Mouse (Mus musculus): ENCODE measurements around the gene Fam222a. TPM values are rescaled to one million over a fixed set of nuclear protein-coding genes. Genes with fewer than 3 reads are reported as not detected.

The Fam222a gene
- total RNA-seq (2014; fragmentation: Nextera tagmentation) (0.34 and 2.0 TPM in 2 replicates), total RNA-seq (2017) (not detected in 2 replicates)

DNA sequence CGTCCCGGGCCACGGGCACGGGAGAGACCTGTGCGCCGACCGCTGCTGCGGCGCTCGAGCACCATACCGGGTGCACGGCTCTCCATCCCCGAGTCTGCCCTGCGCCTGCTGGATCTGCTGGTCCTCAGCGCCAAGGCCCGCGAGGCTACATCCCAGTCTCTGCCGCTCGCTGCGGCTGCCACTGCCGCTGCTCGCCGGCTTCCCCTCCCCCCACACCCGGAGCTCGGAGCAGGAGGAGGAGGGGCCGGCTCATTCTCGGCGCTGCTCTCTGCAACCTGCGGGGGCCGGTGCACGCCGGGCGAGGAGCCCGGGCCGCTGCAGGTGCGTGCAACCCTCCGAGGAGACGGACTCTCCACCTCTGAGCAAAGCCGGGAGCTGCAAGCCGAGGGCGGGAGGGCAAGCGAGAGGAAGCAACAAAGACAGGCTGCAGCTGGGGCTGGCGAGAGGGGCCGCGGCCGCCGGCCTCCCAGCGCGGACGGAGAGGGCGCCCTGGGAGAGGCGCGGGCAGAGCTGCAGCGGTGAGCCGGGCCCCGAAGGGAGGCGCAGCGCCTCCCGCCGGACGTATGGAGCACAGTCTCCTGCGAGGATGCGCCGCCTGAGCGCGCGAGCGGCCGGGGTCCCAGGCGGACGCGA, at the start of gene Fam222a:
Gene Fam222a, plus strand, starts transcription at position 452 of the 633 bp plus-strand sequence.
- ATAC-seq (replicated peaks; ENCODE audit: poor library complexity, severe bottlenecking): peak; percentile 48

DNA sequence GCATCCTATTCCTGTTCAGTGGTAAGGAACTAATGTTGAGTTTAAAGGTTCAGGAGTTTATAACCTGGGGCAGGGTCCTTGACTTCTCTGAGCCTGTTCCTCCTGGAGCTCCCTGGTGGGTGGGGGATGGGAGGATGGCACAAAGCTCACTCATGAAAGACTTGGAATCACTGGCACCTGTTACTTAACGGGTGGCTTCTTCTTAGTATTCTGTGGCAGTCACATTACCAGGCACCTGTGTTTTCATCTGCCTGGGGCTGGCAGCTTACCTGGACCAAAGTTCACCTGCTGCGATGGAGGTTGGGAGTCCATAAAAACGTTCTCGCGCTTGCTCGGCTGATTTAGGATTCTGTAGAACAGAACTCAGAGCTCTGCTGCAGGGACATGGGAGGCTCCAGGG, 39.5 kb upstream of the Fam222a start:
- ATAC-seq (replicated peaks; ENCODE audit: poor library complexity, severe bottlenecking): no peak

DNA sequence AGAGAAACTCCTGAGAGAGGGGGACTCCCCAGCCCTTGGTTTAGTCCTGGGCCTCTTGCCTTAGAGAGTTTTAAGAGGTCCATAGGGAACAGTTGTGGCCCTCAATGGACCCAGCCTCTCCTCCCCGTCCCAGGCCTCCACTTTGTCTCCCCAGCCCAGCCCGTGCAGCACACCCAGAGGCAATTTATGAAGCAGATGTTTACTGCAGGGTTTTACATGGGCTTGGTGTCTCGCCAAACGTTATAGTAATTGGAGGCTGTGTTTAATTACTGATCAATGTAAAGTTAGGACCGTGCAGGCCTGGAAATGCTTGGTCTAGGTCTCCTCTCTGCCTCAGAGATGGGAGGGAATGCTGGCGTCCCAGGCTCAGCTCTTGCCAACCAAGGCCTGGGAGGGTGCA, 37.5 kb upstream of the Fam222a start:
- ATAC-seq (replicated peaks; ENCODE audit: poor library complexity, severe bottlenecking): no peak

DNA sequence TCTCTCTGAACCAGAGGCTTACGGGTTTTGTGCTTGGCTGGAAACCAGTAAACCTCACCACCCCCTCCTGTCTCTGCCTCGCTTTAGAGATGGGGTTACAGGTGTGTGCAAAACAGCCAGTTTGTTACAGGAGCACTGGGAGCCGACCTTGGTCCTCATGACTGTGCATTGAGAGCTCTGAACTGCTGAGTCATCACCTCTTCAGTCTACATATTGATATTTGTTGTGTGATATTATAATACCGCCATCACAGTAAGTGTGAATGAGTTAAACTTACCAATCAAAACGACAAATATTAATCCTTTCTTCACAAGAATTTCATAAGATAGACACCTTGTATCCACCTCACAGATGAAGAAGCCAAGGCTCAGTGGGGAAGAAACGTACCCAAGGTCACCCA, 35.8 kb upstream of the Fam222a start:
- no peak for ATAC-seq (replicated peaks; ENCODE audit: poor library complexity, severe bottlenecking)

DNA sequence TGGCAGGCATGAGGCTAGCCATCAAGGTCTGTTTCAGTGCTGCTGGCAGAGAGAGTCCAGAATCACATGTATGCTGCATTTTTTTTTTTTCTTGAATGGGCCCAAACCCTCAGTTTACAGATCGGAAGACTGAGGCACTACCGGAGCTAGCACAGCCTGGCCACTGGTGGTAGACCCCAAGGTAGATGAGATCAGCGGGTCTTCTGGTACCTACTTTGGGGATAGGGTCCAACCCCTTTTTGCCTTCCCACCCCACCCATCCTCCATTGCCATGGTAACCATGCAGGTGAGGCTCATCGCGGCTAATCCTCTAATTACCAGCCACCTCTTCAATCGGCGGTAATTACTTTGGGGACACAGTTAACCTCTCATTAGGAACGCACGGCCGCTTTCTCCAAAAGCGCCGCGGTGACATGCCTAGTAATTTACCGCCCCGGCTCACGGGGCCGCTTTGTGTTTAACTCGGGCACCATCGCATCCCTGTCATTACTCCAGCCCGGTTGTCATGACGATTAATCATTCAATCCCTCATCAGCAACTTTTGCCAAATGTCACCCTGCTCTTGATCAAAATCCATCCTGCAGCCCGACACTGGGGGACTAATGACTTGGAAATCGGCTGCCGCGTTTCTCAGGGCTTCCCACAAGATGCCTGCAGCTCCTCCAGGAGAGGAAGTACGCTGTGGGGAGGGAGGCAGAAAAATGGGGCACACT, 30.4 kb upstream of the Fam222a start:
- ATAC-seq (replicated peaks; ENCODE audit: poor library complexity, severe bottlenecking): no peak

DNA sequence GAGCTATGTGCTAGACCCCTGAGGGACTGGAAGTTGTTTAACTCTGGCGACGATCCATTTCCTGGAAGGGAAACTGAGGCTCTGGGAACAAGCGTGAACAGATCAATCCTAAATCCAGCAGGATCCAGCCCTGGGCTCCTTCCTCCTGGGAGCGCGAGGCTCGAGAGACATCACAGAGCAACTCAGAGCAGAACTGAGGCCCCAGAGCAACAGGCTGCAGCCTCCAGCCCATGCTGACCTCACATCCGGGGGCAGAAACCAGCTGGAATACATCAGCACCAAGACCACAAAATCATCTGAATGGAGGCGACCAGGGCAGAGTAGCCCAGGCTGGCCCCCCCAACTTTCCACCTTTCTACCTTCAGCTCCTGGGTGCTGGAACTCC, 29.8 kb upstream of the Fam222a start:
- ATAC-seq (replicated peaks; ENCODE audit: poor library complexity, severe bottlenecking): no peak

DNA sequence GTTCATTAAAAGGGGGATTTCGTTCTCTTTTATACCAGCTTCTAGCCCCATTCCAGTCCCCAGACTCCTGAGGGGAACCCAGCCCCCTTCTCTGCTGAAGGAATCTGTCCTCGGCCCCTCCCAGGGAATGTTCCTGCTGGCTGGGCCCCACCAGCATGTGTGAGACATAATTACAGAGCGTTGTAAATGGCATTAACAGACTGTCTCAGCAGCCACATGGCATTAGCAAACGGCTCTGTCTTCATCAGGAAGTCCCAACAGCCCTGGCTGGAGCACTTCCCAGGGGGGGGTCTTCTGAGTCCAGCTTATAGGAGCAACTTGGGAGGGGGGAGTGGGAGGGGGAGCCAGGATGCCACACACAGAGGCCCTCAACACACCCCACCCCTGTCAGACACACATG, 29.1 kb upstream of the Fam222a start:
- no peak for ATAC-seq (replicated peaks; ENCODE audit: poor library complexity, severe bottlenecking)

DNA sequence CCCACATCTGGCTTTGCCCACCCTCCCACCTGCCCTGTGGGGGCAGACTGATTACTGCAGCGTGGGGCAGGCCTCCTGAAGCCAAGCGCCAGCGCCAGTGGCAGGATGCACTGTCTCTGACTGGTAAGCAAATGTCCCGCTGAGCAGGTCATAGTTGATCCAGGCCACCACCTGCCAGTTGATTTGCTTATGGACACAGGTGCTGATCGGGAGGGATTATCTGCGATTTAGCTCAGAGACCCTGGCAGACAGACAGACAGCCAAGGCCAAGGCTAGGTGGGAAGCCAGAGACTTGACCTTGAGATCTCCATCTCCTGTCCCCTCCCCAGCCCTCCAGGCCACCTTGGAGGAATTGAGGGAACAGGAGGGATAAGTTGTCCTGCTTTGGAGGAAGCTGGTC, 28.1 kb upstream of the Fam222a start:
- ATAC-seq (replicated peaks; ENCODE audit: poor library complexity, severe bottlenecking): no peak

DNA sequence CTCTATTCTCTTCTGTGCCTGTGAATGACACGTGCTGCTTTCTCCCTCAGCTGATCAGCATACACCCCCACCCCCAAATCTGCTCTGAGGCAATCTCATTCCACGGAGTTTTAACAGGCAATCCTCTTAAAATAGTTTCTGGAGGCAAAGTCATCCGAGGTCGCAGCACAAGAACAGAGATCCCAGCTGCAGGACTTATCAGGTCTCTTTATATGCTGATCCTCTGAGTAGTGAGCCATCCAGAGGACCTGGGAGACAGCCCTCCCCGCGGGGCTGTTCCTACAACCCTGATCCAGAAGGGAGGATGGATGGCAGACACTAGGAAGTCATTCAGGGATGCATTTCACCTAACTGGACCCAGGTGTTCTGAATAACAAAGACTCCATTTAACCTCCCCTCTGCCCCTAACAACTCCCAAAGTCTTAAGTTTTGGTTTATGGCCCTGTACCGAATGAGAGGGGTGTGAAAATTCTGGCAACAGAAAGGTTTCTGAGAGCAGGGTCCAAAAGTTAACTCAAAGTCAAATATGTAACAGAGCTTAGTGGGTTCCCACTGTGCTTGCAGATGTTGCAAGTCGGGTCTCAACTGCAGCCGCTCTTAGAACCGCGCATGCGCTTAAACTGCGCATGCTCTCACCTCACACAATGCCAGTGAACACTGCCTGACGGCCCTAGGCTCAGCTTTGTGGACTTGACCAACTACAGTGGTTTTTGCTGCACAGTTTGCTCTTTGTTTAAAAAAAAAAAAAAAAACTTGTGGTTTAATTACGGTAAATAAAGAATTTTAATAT, 26.0 kb upstream of the Fam222a start:
- no peak for ATAC-seq (replicated peaks; ENCODE audit: poor library complexity, severe bottlenecking)

DNA sequence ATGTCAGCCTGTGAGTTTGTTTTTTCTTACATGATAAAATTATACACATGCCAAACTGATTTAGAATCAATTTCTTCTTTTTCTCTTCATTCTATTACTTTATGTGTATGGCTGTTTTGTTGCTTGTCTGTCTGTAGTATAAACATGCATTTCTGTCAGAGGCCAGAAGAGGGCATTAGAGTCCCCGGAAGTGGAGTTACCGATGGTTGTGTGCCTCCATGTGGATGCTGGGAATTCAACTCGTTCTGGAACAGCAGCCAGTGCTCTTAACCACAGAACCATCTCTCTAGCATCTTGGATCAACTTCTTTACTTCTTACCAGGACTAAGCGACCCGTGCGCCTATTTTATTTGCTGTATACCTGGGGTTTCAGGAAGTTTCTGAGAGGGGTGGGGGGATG, 24.2 kb upstream of the Fam222a start:
- no peak for ATAC-seq (replicated peaks; ENCODE audit: poor library complexity, severe bottlenecking)

DNA sequence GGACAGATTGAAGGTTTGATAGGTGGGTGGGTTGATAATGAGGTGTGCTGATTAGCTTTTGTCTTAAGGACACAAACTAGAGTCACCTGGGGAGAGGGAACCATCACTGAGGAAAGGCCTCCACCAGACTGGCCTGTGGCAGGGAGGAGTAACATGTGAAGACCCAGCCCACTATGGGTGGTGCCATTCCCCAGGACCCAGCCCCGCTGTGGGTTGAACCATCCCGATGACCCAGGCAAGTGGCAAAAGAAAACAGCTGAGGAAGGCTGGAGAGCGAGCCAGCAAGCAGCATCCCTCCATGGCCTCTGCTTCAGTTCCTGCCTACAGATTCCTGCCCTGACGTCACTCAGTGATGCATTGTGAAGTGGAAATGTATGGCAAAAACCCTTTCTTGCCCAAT, 23.6 kb upstream of the Fam222a start:
- no peak for ATAC-seq (replicated peaks; ENCODE audit: poor library complexity, severe bottlenecking)

DNA sequence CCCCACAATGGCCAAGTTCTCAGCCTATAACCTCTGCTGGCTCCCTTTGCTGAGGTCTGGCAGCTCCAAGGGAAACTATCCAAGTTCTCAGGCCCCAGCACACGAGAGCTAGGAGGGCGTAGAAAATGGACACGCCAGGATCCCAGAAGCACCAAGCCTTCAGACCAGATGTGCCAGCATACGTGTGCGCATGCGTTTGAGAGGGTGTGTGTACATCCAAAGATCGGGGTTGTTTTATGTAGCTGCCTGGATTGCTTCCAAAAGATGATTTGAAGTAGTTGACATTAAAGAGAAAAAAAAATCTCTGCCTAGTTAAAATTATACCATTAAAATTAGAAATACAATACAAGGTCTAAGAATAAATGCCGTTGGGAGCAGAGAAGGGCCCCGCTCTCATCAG, 22.7 kb upstream of the Fam222a start:
- ATAC-seq (replicated peaks; ENCODE audit: poor library complexity, severe bottlenecking): no peak

DNA sequence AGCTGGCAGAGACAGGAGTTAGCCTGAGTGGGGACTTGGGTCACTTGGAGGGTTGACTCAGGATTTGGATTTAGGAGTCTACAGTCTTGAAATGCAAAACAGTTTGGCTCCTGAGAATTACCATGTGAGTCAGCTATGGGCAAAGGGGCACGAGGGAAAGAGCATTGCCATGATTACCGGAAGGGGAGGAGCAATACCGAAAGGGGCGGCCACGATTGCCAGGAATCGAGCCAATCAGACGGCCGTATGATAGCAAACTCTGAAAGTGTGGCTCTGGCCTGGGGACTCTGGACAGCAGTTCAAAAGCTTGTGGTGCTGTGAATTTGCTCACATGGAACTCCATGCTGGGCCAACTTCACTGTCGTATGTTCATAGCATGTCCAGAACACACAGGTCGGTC, 18.8 kb upstream of the Fam222a start:
- ATAC-seq (replicated peaks; ENCODE audit: poor library complexity, severe bottlenecking): no peak

DNA sequence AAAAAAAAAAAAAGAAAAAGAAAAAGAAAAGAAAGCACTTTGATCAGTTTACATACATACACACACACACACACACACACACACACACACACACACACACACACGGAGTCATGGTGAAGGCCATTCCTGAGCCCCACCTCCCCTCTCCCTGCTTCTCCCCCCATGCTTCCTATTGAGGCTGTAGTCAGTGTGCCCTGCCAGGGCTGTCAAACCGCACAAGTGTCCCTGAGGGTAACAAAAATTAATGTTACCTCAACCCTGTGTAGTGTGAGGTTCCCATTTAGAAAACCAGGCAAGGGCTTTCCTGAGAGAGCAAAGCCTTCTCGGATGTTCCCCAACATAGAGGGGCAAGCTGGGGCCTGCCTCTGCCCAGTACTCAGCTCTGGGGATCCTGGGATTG, 18.0 kb upstream of the Fam222a start:
- ATAC-seq (replicated peaks; ENCODE audit: poor library complexity, severe bottlenecking): no peak

DNA sequence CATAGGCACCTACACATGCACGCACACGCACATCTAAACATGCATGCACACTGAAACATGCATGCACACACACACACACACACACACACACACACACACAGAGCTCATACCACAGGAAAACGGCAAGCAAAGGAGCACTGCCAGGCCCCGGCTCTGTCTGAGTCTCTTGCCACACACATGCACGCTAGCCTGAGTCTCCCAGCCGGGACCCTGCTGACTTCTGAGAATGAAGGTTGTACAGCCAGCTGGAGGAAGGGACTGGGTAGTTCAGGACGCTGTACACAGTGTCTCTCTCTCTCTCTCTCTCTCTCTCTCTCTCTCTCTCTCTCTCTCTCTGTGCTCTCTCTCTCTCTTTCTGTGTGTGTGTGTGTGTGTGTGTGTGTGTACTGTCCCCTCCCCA, 17.4 kb upstream of the Fam222a start:
- ATAC-seq (replicated peaks; ENCODE audit: poor library complexity, severe bottlenecking): no peak

DNA sequence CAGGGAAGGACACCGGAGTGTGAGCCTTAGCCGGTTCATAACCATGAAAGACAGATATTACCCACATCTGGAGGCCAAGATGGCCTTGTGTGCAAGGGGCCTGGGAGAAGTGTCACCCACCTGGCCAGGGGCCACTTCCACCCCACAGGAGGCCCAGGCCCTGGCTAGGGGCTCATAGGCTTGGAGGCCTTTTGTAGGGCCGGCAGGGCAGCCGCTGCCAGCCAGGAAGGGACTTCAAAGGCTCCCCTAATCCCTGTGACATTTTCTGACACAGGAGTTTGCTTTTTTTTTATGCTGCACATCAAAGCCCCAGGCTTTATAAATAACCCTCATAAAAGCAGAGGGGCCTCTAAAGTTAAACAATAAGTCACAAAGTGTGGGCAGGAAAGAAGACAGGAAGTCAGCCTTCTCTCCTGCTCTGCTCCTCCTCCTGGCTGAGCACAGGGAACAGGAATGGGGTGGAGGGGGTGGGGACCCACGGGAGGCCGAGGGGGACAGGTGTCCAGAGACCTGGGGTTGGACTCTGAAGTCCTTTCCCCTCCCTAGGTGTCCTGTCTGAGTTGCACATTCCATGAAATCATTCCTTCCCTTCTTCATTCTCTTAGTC, 16.8 kb upstream of the Fam222a start:
- no peak for ATAC-seq (replicated peaks; ENCODE audit: poor library complexity, severe bottlenecking)

DNA sequence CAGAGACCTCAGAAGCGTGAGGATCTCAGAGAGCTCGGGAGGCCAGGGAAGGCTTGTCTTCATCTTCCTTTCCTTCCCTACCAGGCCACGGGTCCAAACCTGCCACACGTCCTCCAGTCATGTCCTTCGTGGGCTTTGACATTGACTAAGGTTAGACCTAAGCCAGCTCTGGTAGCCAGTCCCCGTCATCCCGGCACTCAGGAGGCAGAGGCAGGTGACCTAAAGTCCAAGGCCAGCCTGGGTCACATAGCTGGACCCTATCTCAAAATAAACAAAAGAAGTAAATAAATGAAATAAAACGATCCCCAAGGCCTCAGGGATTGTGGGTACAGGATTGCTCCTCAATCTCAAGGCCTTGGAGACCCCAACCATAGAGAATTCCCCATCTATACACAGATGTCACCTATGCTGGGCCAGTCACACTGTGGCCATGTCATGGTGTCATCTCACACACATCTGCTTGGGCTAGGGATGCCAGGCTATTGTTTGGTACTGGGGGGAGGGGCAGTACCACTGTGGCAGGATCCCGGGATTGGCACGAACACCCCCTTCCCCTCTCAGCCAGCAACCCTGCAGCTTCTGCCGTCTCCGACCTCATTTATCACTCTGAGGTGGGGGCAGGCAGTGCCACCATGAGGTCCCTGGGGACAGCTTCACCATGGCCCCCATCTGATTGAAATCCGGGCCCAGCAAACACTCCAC, 15.2 kb upstream of the Fam222a start:
- no peak for ATAC-seq (replicated peaks; ENCODE audit: poor library complexity, severe bottlenecking)

DNA sequence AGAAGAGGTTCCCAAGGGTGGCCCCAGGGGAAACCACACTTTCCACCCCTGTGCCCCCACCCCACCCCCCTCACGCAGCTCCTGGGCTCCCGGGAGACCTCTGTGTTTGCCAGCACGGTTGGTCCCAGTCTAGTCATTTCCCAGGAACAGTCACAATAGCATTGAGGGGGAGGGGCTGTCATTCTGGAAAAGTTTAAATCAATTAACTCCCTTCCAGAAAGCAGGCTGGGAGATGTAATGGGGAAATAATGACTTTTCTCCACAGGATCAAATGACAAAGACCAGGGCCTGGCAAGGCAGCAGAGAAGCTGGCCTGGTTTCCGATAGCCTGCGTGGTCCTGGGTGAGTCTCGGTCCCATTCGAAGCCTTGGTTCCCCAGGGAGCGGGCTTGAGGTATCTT, 14.1 kb upstream of the Fam222a start:
- no peak for ATAC-seq (replicated peaks; ENCODE audit: poor library complexity, severe bottlenecking)

DNA sequence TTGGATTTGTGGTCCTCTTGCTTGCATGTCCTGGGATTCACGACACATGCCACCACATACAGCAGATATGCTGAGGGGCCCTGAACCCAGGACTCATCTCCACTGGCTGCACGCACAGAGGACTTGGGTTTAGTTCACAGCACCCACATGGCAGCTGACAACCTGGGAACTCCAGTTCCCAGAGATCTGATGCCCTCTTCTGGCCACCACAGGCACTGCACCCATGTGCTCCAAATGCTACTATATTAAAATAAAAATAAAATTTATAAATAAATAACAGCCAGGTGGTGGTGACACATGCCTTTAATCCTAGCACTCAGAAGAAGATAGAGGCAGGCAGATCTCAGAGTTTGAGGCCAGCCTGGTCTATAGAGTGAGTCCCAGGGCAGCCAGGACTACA, 12.4 kb upstream of the Fam222a start:
- ATAC-seq (replicated peaks; ENCODE audit: poor library complexity, severe bottlenecking): no peak

DNA sequence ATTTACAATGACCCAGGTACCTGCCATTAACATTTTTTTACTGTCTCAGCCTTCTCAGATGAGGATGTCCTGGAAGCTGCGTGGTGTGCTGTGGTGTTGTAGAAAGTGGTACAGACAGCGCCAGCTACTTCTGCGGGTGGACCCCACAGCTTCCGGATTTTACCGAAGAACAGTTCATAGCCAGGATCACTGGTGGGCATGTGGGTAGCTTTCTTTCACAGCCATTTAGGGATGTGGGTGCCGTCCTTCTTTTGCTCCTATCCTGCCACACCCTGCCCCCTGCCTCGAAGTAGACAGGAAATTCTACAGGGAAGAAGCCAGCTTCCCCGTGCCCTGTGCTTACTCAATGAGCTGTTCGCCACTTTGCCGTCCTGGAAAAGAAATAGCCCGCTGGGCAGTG, 11.7 kb upstream of the Fam222a start:
- peak; percentile 66 for ATAC-seq (replicated peaks; ENCODE audit: poor library complexity, severe bottlenecking)

All from granulocyte monocyte progenitor cell, adult 5-6 weeks (primary cell).